Mouse (Mus musculus): Measurements from ENCODE around the gene Slc22a17. TPM values are rescaled to one million over a fixed set of nuclear protein-coding genes. Genes with fewer than 3 reads are reported as not detected.
"Not testable (repeated sequence)": the region's sequence is repeated elsewhere in the genome, so short reads cannot be mapped to it uniquely, and the experiment has no call there.

Slc22a17 gene
- 466 and 718 TPM in 2 replicates for polyA plus RNA-seq (2012; rRNA removed)

- no peak for TF ChIP-seq CTCF (IDR thresholded peaks at IDR 0.05; ENCODE audit: borderline replicate concordance, extremely low read depth, insufficient read depth, insufficient read length)
- TF ChIP-seq POLR2A (IDR thresholded peaks at IDR 0.05; ENCODE audit: borderline replicate concordance, extremely low read depth, insufficient read depth, insufficient read length, poor library complexity, severe bottlenecking) = peak; percentile 97
- DNase-seq (ENCODE audit: low read depth) = peak; percentile 96
Observed at GRCm38 (mm10) chr14:54912886-54913285, at the start of gene Slc22a17. Slc22a17 (minus strand) TSS chr14:54913132.

- no peak for TF ChIP-seq POLR2A (IDR thresholded peaks at IDR 0.05; ENCODE audit: borderline replicate concordance, extremely low read depth, insufficient read depth, insufficient read length, poor library complexity, severe bottlenecking)
- no peak for TF ChIP-seq CTCF (IDR thresholded peaks at IDR 0.05; ENCODE audit: borderline replicate concordance, extremely low read depth, insufficient read depth, insufficient read length)
- no peak for DNase-seq (ENCODE audit: low read depth)
Observed at GRCm38 (mm10) chr14:54962714-54963113, 49.8 kb upstream of the Slc22a17 start.

GRCm38 (mm10) chr14:54961487-54961886 is 48.6 kb upstream of the Slc22a17 start:
- TF ChIP-seq CTCF (IDR thresholded peaks at IDR 0.05; ENCODE audit: borderline replicate concordance, extremely low read depth, insufficient read depth, insufficient read length) (no peak), POLR2A (IDR thresholded peaks at IDR 0.05; ENCODE audit: borderline replicate concordance, extremely low read depth, insufficient read depth, insufficient read length, poor library complexity, severe bottlenecking) (no peak)
- no peak for DNase-seq (ENCODE audit: low read depth)

- TF ChIP-seq CTCF (IDR thresholded peaks at IDR 0.05; ENCODE audit: borderline replicate concordance, extremely low read depth, insufficient read depth, insufficient read length) (no peak), POLR2A (IDR thresholded peaks at IDR 0.05; ENCODE audit: borderline replicate concordance, extremely low read depth, insufficient read depth, insufficient read length, poor library complexity, severe bottlenecking) (no peak)
- DNase-seq (ENCODE audit: low read depth) = peak; percentile 17
Observed at GRCm38 (mm10) chr14:54960769-54961168, 47.8 kb upstream of the Slc22a17 start.

DNA sequence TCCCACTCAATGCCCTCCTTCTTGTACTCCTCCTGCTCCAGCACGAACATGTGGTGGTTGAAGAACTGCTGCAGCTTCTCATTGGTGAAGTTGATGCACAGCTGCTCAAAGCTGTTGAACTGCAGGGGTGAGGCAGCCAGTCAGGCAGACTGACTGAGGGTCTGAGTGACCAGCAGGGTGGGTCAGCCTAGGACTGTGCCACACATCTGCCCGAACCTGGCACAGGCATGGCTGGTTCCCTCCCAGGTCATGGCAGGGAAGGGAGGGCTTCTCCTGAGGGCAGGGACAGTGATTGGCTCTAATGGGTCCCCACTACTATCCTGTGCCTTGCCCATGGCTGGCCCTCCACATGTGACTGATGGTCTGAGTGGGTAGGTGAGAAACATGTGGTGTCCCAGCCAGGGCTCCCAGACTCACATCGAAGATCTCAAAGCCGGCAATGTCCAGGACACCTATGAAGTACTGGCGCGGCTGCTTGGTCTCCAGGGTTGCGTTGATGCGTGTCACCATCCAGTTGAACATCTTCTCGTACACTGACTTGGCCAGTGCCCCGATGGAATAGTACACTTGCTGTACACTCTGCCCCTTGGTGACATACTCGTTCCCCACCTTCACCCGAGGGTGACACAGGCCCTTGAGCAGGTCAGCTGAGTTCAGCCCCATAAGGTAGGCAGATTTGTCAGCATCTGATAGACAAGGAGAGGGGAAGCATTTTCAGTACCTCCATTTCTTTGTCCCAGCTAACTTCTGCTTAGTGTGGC is 47.1 kb upstream of the Slc22a17 start:
- not testable (repeated sequence) for DNase-seq (ENCODE audit: low read depth)

- DNase-seq (ENCODE audit: low read depth) = no peak
- no peak for TF ChIP-seq POLR2A (IDR thresholded peaks at IDR 0.05; ENCODE audit: borderline replicate concordance, extremely low read depth, insufficient read depth, insufficient read length, poor library complexity, severe bottlenecking)
- no peak for TF ChIP-seq CTCF (IDR thresholded peaks at IDR 0.05; ENCODE audit: borderline replicate concordance, extremely low read depth, insufficient read depth, insufficient read length)
Observed at GRCm38 (mm10) chr14:54959197-54959596, 46.3 kb upstream of the Slc22a17 start.

DNA sequence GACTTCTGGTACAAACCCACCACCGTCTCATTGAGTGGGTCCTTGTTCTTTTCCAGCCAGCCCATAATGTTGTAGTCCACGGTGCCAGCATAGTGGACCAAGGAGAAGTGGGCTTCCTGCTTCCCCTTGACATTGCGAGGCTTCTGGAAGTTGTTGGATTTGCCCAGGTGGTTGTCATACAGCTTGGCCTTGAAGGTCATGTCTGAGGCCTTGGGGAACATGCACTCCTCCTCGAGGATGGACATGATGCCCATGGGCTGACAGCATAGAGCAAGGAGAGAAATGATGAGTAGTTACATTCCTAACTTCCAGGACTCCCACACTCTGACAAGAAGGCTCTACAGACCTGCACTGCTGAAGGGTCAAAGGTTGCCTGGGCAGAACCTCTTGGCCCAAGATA is 45.6 kb upstream of the Slc22a17 start:
- no peak for DNase-seq (ENCODE audit: low read depth)
- no peak for TF ChIP-seq POLR2A (IDR thresholded peaks at IDR 0.05; ENCODE audit: borderline replicate concordance, extremely low read depth, insufficient read depth, insufficient read length, poor library complexity, severe bottlenecking)
- no peak for TF ChIP-seq CTCF (IDR thresholded peaks at IDR 0.05; ENCODE audit: borderline replicate concordance, extremely low read depth, insufficient read depth, insufficient read length)

- no peak for DNase-seq (ENCODE audit: low read depth)
Observed at GRCm38 (mm10) chr14:54956533-54956932, 43.6 kb upstream of the Slc22a17 start.

DNA sequence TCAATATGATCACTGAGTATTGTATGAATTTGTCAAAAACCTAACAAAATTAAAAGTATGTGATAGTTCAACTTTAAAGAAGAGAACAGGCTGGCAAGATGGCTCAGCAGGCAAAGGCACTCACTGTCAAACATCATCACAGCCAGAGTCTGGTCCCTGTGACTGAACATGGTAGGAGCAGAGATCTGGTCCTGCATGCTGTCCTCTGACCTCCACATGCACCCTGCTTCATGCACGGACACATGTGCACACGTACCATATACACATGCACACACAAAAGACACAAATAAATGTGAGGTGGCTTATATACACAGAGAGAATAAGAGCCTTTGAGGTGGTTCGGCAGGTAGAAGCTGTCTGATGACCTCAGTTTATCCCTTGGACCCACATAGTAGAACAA is 42.5 kb upstream of the Slc22a17 start:
- no peak for TF ChIP-seq POLR2A (IDR thresholded peaks at IDR 0.05; ENCODE audit: borderline replicate concordance, extremely low read depth, insufficient read depth, insufficient read length, poor library complexity, severe bottlenecking)
- TF ChIP-seq CTCF (IDR thresholded peaks at IDR 0.05; ENCODE audit: borderline replicate concordance, extremely low read depth, insufficient read depth, insufficient read length) = no peak
- DNase-seq (ENCODE audit: low read depth) = no peak

More at GRCm38 (mm10) chr14:54956533-54956932, 43.6 kb upstream of the Slc22a17 start:
- no peak for TF ChIP-seq CTCF (IDR thresholded peaks at IDR 0.05; ENCODE audit: borderline replicate concordance, extremely low read depth, insufficient read depth, insufficient read length)
- TF ChIP-seq POLR2A (IDR thresholded peaks at IDR 0.05; ENCODE audit: borderline replicate concordance, extremely low read depth, insufficient read depth, insufficient read length, poor library complexity, severe bottlenecking) = no peak

DNA sequence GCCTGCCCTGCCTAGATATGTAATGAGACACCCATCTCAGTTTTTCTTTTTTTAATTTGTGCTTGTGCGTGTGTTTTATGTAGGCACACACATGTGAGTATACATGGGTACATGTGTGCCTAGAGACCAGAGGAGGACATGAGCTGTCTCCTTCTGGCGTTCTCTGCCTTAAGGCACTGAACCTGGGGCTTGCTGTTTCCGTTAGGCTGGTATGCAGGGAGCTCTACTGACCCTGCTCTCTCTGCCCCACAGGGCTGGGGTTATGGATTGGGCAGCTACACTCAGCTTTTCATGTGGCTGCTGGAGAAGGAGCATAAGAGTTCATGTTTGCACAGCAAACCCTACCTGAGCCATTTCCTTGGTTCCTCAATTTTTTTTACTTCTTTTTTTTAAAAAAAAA is 41.5 kb upstream of the Slc22a17 start:
- TF ChIP-seq CTCF (IDR thresholded peaks at IDR 0.05; ENCODE audit: borderline replicate concordance, extremely low read depth, insufficient read depth, insufficient read length) (no peak), POLR2A (IDR thresholded peaks at IDR 0.05; ENCODE audit: borderline replicate concordance, extremely low read depth, insufficient read depth, insufficient read length, poor library complexity, severe bottlenecking) (no peak)

DNA sequence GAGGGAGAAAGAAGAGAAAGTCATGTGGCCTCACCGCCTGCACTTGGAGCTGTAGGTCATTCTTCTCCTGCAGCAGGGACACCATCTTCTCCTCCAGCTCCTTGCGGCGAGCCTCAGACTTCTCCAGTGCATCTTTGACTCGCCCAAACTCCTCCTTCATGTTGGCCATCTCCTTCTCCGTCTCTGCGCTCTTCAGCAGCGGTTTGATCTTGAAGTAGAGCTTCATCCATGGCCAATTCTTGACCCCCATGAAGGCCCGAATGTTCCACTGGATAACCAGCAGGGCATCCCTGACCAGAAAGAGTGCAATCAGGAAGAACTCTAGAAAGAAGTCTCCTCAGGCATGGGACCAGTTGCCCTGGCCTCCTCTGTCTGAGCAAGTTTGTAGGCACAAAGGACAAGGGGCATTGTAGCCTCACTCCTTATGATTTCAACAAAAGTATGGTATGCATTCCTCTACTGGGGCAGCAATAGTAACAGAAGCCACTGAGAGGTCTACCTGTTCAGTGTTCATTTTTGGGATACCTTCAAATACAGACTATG is 40.8 kb upstream of the Slc22a17 start:
- no peak for TF ChIP-seq CTCF (IDR thresholded peaks at IDR 0.05; ENCODE audit: borderline replicate concordance, extremely low read depth, insufficient read depth, insufficient read length)
- TF ChIP-seq POLR2A (IDR thresholded peaks at IDR 0.05; ENCODE audit: borderline replicate concordance, extremely low read depth, insufficient read depth, insufficient read length, poor library complexity, severe bottlenecking) = no peak
- no peak for DNase-seq (ENCODE audit: low read depth)

More for the DNA sequence above, 41.5 kb upstream of the Slc22a17 start:
- DNase-seq (ENCODE audit: low read depth) = no peak

- no peak for DNase-seq (ENCODE audit: low read depth)
- TF ChIP-seq CTCF (IDR thresholded peaks at IDR 0.05; ENCODE audit: borderline replicate concordance, extremely low read depth, insufficient read depth, insufficient read length) = no peak
- no peak for TF ChIP-seq POLR2A (IDR thresholded peaks at IDR 0.05; ENCODE audit: borderline replicate concordance, extremely low read depth, insufficient read depth, insufficient read length, poor library complexity, severe bottlenecking)
Observed at GRCm38 (mm10) chr14:54951587-54951986, 38.7 kb upstream of the Slc22a17 start.

All from brain, embryonic 14.5 days (tissue).